ENCODE assay signal across 32 mouse cellular contexts in genomic region chr16:8680470-8680869, GRCm38 (mm10). TPM values are rescaled to one million over a fixed set of nuclear protein-coding genes. Genes with fewer than 3 reads are reported as not detected.
DNase-seq lines count a peak whose midpoint lies in the region; ATAC-seq and TF ChIP-seq lines count a peak whose summit lies in the region.
"Had no signal": no experiment of that assay in that cellular context is flagged by ENCODE, and none has a peak within 500 bp of the region (broad histone marks: within the 10 kb centered on the region; RNA-seq: fewer than 3 reads in every experiment).

Gene Gm5767 (plus strand): TSS chr16:8680770.

- no peaks in the 10 kb centered on the region for H3K27me3 ChIP-seq in liver, embryonic 12.5 days (replicated peaks)
- H3K27me3 ChIP-seq in liver, embryonic 15.5 days: no peaks in the 10 kb centered on the region
- H3K27me3 ChIP-seq: CH12.LX; forebrain, embryonic 13.5 days; heart, embryonic 13.5 days; Patski had no signal

- H3K9me3 ChIP-seq in liver, embryonic 12.5 days (replicated peaks): no peaks in the 10 kb centered on the region
- H3K9me3 ChIP-seq in liver, embryonic 15.5 days (replicated peaks): no peaks in the 10 kb centered on the region
- H3K9me3 ChIP-seq: forebrain, embryonic 10.5 days; forebrain, embryonic 13.5 days; G1E; heart, embryonic 10.5 days; heart, embryonic 13.5 days had no signal

- ATAC-seq in liver, embryonic 12.5 days: no peak
- ATAC-seq in liver, embryonic 15.5 days (ENCODE audit: insufficient read depth): no peak
- ATAC-seq in activated CD4-positive, CD25-positive, alpha-beta regulatory T cell, adult 4 months: no peak
- ATAC-seq: forebrain, embryonic 13.5 days; forebrain, embryonic 16.5 days; hindbrain, postnatal 0 days; Patski had no signal

- H3K36me3 ChIP-seq in liver, embryonic 12.5 days: peaks cover 25% of the 10 kb centered on the region
- peaks cover 30% of the 10 kb centered on the region for H3K36me3 ChIP-seq in liver, embryonic 15.5 days (replicated peaks)
- H3K36me3 ChIP-seq: heart, embryonic 10.5 days had no signal

- H3K4me2 ChIP-seq in liver, embryonic 12.5 days: no peak within 1 kb of the TSS
- no peak within 1 kb of the TSS for H3K4me2 ChIP-seq in liver, embryonic 15.5 days
- H3K4me2 ChIP-seq: forebrain, embryonic 13.5 days; heart, embryonic 13.5 days; hindbrain, embryonic 14.5 days had no signal

- 68% methylated on average over 5 of the region's 5 CpGs for WGBS in liver, embryonic 12.5 days (ENCODE audit: insufficient replicate concordance)
- WGBS in bone marrow, adult 2 months: 86% methylated on average over 5 of the region's 5 CpGs
- WGBS in liver, embryonic 15.5 days (ENCODE audit: insufficient replicate concordance): 70% methylated on average over 5 of the region's 5 CpGs

- peaks cover 71% of the 10 kb centered on the region for H3K4me1 ChIP-seq in liver, embryonic 12.5 days
- H3K4me1 ChIP-seq in bone marrow, adult 2 months (ENCODE audit: control insufficient read depth, insufficient read depth, low read length): no peaks in the 10 kb centered on the region; the same call in 1 of the 2 replicates
- H3K4me1 ChIP-seq in liver, embryonic 15.5 days (replicated peaks): peaks cover 75% of the 10 kb centered on the region
- H3K4me1 ChIP-seq: forebrain, embryonic 10.5 days; forebrain, embryonic 13.5 days; heart, embryonic 10.5 days had no signal

- peak within 1 kb of the TSS; percentile 12 for H3K9ac ChIP-seq in liver, embryonic 12.5 days
- no peak within 1 kb of the TSS for H3K9ac ChIP-seq in liver, embryonic 15.5 days
- H3K9ac ChIP-seq: forebrain, embryonic 13.5 days; heart, embryonic 13.5 days; hindbrain, embryonic 14.5 days had no signal

- DNase-seq in liver: no peak
- DNase-seq in layer of hippocampus, adult 11-12 months (ENCODE audit: low spot score): no peak
- DNase-seq: adrenal gland, adult 2 months; adrenal gland, postnatal 14 days; B cell, adult 2 months; cerebellum, adult 18-20 months; cerebellum, adult 9-10 months; cerebellum, postnatal 14 days; gastrocnemius, postnatal 10 days; gastrocnemius, postnatal 36 days; heart, adult 2 months; heart, postnatal 14 days; heart, postnatal 4 days had no signal

- TF ChIP-seq CTCF in bone marrow, adult 2 months (IDR thresholded peaks at IDR 0.05; ENCODE audit: control insufficient read depth, insufficient read depth, low read length): no peak

- H3K27ac ChIP-seq in liver, embryonic 12.5 days: peak within 1 kb of the TSS; percentile 42
- H3K27ac ChIP-seq in bone marrow, adult 2 months (ENCODE audit: control insufficient read depth, insufficient read depth, low read depth, low read length, poor library complexity): peak within 1 kb of the TSS; percentile 25; the same call in 1 of the 2 replicates
- peak within 1 kb of the TSS; percentile 97 for H3K27ac ChIP-seq in liver, embryonic 15.5 days (replicated peaks)
- H3K27ac ChIP-seq: forebrain, embryonic 10.5 days; forebrain, embryonic 13.5 days; heart, adult 2 months; heart, embryonic 10.5 days; heart, embryonic 13.5 days; hindbrain, embryonic 14.5 days; hindbrain, postnatal 0 days had no signal

- no peak within 1 kb of the TSS for H3K4me3 ChIP-seq in liver, embryonic 12.5 days
- no peak within 1 kb of the TSS for H3K4me3 ChIP-seq in bone marrow, adult 2 months (replicated peaks; ENCODE audit: control insufficient read depth, low read depth, low read length)
- no peak within 1 kb of the TSS for H3K4me3 ChIP-seq in liver, embryonic 15.5 days (replicated peaks)
- H3K4me3 ChIP-seq: forebrain, embryonic 10.5 days; forebrain, embryonic 13.5 days; heart, adult 2 months; heart, embryonic 10.5 days; heart, embryonic 13.5 days had no signal

- TF ChIP-seq POLR2A in bone marrow, adult 2 months (IDR thresholded peaks at IDR 0.05; ENCODE audit: borderline replicate concordance, control insufficient read depth, low read depth, low read length): no peak

RNA-seq across cellular contexts. Expression of gene Gm5767, which starts in this region (rescaled TPM):
- not detected in 2 replicates for polyA plus RNA-seq in liver, embryonic 12.5 days (2016; fragmentation: Nextera tagmentation; extraction: Ambion mirVana)
- polyA plus RNA-seq in bone marrow, adult 2 months (2011; ENCODE audit: insufficient read depth, insufficient read length, low replicate concordance, missing spikeins): not detected in 2 replicates
- 0.24 TPM in 1 of 2 replicates, not detected in the other for polyA plus RNA-seq in liver, embryonic 15.5 days (2015; fragmentation: Nextera tagmentation; extraction: Ambion mirVana)
- polyA plus RNA-seq in activated CD4-positive, CD25-positive, alpha-beta regulatory T cell, adult 4 months (2017; shearing (Covaris generic)): not detected
- polyA plus RNA-seq: brain, embryonic 14.5 days; embryonic facial prominence, embryonic 11.5 days; embryonic facial prominence, embryonic 14.5 days; forebrain, embryonic 13.5 days; forebrain, embryonic 16.5 days; G1E; heart, embryonic 10.5 days; heart, embryonic 13.5 days; heart, embryonic 16.5 days; hindbrain, embryonic 11.5 days; hindbrain, postnatal 0 days; Patski had no signal

Comparison
In these comparisons a context has a peak if more than half of its experiments do, and no peak if none do; other contexts are left out.
1. H3K27ac ChIP-seq: peak in every context shown above with its lines; median percentile 97 in liver, embryonic 15.5 days; 42 in liver, embryonic 12.5 days; 25 in bone marrow, adult 2 months.